ENCODE assay signal across 9 mouse cellular contexts in the genomic region with DNA sequence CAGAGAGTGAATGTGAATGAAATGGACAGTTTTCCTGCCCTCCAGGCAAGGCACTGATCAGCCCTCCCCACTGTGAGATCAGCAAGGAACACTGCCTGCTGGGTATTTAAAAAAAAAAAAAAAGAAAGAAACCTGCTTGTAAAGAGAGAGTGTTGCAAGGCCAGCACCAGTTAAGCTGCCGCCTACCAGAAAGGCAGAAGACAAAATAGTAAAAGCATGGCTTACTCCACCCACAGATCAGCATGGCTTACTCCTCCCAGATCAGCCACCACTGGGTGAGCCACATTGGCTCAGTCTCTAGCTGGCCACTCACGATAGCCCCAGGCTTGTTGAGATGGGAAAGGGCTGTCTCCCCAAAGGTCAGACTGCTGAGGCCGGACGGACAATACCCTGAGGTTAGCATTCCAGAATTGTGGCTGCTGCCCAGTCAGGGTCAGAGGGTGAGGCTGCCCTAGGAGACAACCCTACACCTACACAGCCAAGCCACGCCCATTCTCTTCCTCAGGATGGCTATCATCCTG. TPM values are rescaled to one million over a fixed set of nuclear protein-coding genes. Genes with fewer than 3 reads are reported as not detected.
DNase-seq lines count a peak whose midpoint lies in the region; ATAC-seq and TF ChIP-seq lines count a peak whose summit lies in the region.
"Had no signal": no experiment of that assay in that cellular context is flagged by ENCODE, and none has a peak within 500 bp of the region (broad histone marks: within the 10 kb centered on the region; RNA-seq: fewer than 3 reads in every experiment).

No protein-coding gene starts in this region.

- no peaks in the 10 kb centered on the region for H3K9me3 ChIP-seq in hindbrain, embryonic 13.5 days
- no peaks in the 10 kb centered on the region for H3K9me3 ChIP-seq in stomach, postnatal 0 days (ENCODE audit: control insufficient read depth, low read length)
- H3K9me3 ChIP-seq: limb, embryonic 15.5 days had no signal

- POLR2A ChIA-PET in Patski (lab: Charles Lee) = no interaction called here

- H3K4me3 ChIP-seq in hindbrain, embryonic 13.5 days = no peak overlapping the region
- no peak overlapping the region for H3K4me3 ChIP-seq in stomach, postnatal 0 days (ENCODE audit: low read depth, low read length)
- H3K4me3 ChIP-seq: limb, embryonic 15.5 days had no signal

- CTCF ChIA-PET in Patski (lab: Charles Lee) = interaction anchor here (1.2 to 3.7 kb wide), 2 partner anchors 39 to 45 kb away, joined by 3 to 11 read pairs; no protein-coding TSS in a partner anchor

- no peak overlapping the region for H3K9ac ChIP-seq in hindbrain, embryonic 13.5 days
- no peak overlapping the region for H3K9ac ChIP-seq in stomach, postnatal 0 days (ENCODE audit: low read length)
- H3K9ac ChIP-seq: limb, embryonic 15.5 days had no signal

- DNase-seq in frontal cortex, adult 2 months (ENCODE audit: extremely low spot score in 1 of 2, low spot score in 1 of 2) = peak; percentile 63 to 68
- no peak for DNase-seq in frontal cortex, postnatal 25 days (ENCODE audit: low spot score in 2 of 2)
- no peak for DNase-seq in Patski (ENCODE audit: low read depth, low spot score)
- DNase-seq in urinary bladder, postnatal 14 days (ENCODE audit: low spot score) = no peak
- no peak for DNase-seq in stomach, postnatal 0 days (ENCODE audit: low spot score)
- no peak for DNase-seq in adrenal gland, adult (ENCODE audit: inconsistent age in 2 of 2, low spot score in 1 of 2)

- TF ChIP-seq EP300 in stomach, postnatal 0 days (optimal IDR thresholded peaks at IDR 0.05) = no peak

- peak overlapping the region; percentile 26 for H3K27ac ChIP-seq in hindbrain, embryonic 13.5 days
- no peak overlapping the region; the same call in 1 of the 2 replicates for H3K27ac ChIP-seq in stomach, postnatal 0 days (replicated peaks)
- H3K27ac ChIP-seq: limb, embryonic 15.5 days had no signal

- in situ Hi-C loops in Patski (cut with MboI; ENCODE audit: low pct_unique_long_range_greater_than_20kb) = no loop called here

- H3K4me2 ChIP-seq in hindbrain, embryonic 13.5 days = no peak overlapping the region
- H3K4me2 ChIP-seq in stomach, postnatal 0 days (replicated peaks; ENCODE audit: low read depth) = no peak overlapping the region
- H3K4me2 ChIP-seq: limb, embryonic 15.5 days had no signal

- 24% methylated on average over 5 of the region's 5 CpGs for WGBS in hindbrain, embryonic 13.5 days
- whole genome bisulfite sequencing in stomach, postnatal 0 days = 55% methylated on average over 5 of the region's 5 CpGs

- TF ChIP-seq CTCF in Patski (IDR thresholded peaks at IDR 0.05) = no peak
- no peak for TF ChIP-seq CTCF in stomach, postnatal 0 days (IDR thresholded peaks at IDR 0.05; ENCODE audit: low read depth)

- H3K27me3 ChIP-seq in Patski = no peaks in the 10 kb centered on the region
- peaks cover 14% of the 10 kb centered on the region; the same call in 1 of the 2 replicates for H3K27me3 ChIP-seq in hindbrain, embryonic 13.5 days
- no peaks in the 10 kb centered on the region for H3K27me3 ChIP-seq in stomach, postnatal 0 days (ENCODE audit: control insufficient read depth, insufficient read depth, low read length)
- H3K27me3 ChIP-seq: limb, embryonic 15.5 days had no signal

- peaks cover 72% of the 10 kb centered on the region for H3K4me1 ChIP-seq in hindbrain, embryonic 13.5 days (replicated peaks)
- peaks cover 2% of the 10 kb centered on the region; the same call in 1 of the 2 replicates for H3K4me1 ChIP-seq in stomach, postnatal 0 days (replicated peaks; ENCODE audit: control insufficient read depth, insufficient read depth)

- no peaks in the 10 kb centered on the region for H3K36me3 ChIP-seq in hindbrain, embryonic 13.5 days
- H3K36me3 ChIP-seq in stomach, postnatal 0 days (ENCODE audit: control insufficient read depth, insufficient read depth, low read length) = no peaks in the 10 kb centered on the region
- H3K36me3 ChIP-seq: limb, embryonic 15.5 days had no signal

- ATAC-seq in Patski = peak; percentile 52
- peak; percentile 18; the same call in 1 of the 2 replicates for ATAC-seq in hindbrain, embryonic 13.5 days (ENCODE audit: low FRiP score)
- ATAC-seq in megakaryocyte-erythroid progenitor cell, adult 5-6 weeks (replicated peaks; ENCODE audit: low FRiP score, low TSS enrichment, poor library complexity, severe bottlenecking) = peak; percentile 39; the same call in 1 of the 2 replicates
- ATAC-seq in stomach, postnatal 0 days (ENCODE audit: low FRiP score, low TSS enrichment) = no peak

RNA-seq across cellular contexts. Expression of a gene that starts 32.4 kb away (rescaled TPM):
- polyA plus RNA-seq in frontal cortex, adult 2 months (2012; rRNA removed) = 16.1 and 18.0 TPM in 2 replicates
- 9.8 TPM for polyA plus RNA-seq in Patski (2021)
- polyA plus RNA-seq in hindbrain, embryonic 13.5 days (2015; fragmentation: Nextera tagmentation; extraction: Ambion mirVana) = 12.9 and 13.8 TPM in 2 replicates
- total RNA-seq in megakaryocyte-erythroid progenitor cell, adult 5-6 weeks (2014; fragmentation: Nextera tagmentation) = 57.8 and 68.4 TPM in 2 replicates
- 66.9 and 100 TPM in 2 replicates for total RNA-seq in megakaryocyte-erythroid progenitor cell, adult 5-6 weeks (2017)
- 5.7 and 6.0 TPM in 2 replicates for polyA plus RNA-seq in stomach, postnatal 0 days (2015; fragmentation: Nextera tagmentation; extraction: Ambion mirVana)

Comparison
In these comparisons a context has a peak if more than half of its experiments do, and no peak if none do; other contexts are left out.
1. DNase-seq: peak in frontal cortex, adult 2 months (2 of 2); none in frontal cortex, postnatal 25 days (0 of 2), Patski (single experiment), urinary bladder, postnatal 14 days (single experiment), stomach, postnatal 0 days (single experiment) and adrenal gland, adult (0 of 2).